Mouse (Mus musculus): ENCODE measurements around the gene Epp13.
A peak's percentile ranks its signal among the peaks of the same experiment; 100 is the strongest.

- TF ChIP-seq E2F4 (IDR thresholded peaks at IDR 0.05; ENCODE audit: borderline replicate concordance, low read depth, low read length) (no peak), CTCF (IDR thresholded peaks at IDR 0.05 in 2 of 3, conservative IDR thresholded peaks at IDR 0.05 in 1 of 3; ENCODE audit: control insufficient read depth in 1 of 3, insufficient read depth in 1 of 3, low read depth in 2 of 3, low read length in 3 of 3, poor library complexity in 1 of 3, severe bottlenecking in 1 of 3) (no peak), MAFK (IDR thresholded peaks at IDR 0.05; ENCODE audit: borderline replicate concordance, low read depth, low read length) (no peak), POLR2A (IDR thresholded peaks at IDR 0.05; ENCODE audit: control insufficient read depth in 1 of 2, insufficient read depth in 1 of 2, low read depth in 1 of 2, low read length in 2 of 2, poor library complexity in 1 of 2) (peak in 1 of 2 experiments; percentile 83; a peak in 2 of 4 replicates), POLR2AphosphoS5 (IDR thresholded peaks at IDR 0.05; ENCODE audit: borderline replicate concordance, low read depth, low read length) (no peak), MAZ (IDR thresholded peaks at IDR 0.05; ENCODE audit: low read depth, low read length) (peak; percentile 88; the same call in 1 of the 2 replicates), GABPA (IDR thresholded peaks at IDR 0.05; ENCODE audit: low read depth, low read length) (no peak), USF2 (IDR thresholded peaks at IDR 0.05; ENCODE audit: borderline replicate concordance in 1 of 2, insufficient read depth in 1 of 2, low read depth in 1 of 2, low read length in 2 of 2) (no peak)
Observed at GRCm38 (mm10) chr7:6285842-6286705, 33.6 kb downstream of the Epp13 start, which contains the start of gene Zfp667.
